Mouse (Mus musculus): ENCODE results near the gene Pcbp3.

Gene Pcbp3

DNA sequence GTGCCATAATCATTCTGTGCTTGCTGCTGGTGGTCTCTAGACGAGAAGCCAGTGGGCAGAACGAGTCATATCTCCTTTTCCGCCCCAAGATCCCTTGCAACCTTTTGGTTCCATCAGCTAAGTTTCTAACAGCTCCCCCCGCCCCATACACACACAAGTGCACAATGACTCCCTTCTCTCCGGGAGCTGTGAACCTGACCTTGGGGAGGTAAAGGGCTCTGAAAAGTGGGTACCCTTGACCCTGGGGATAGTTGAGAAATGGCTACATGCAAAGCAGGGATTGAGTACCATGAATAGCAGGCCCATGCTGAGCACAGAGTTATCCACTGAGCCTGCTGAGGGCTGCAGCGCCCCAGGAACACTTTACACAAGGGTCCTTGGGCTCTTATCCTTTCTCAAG is 229.3 kb downstream of the Pcbp3 start:
- DNase-seq (ENCODE audit: low spot score in 2 of 2) = no peak

DNA sequence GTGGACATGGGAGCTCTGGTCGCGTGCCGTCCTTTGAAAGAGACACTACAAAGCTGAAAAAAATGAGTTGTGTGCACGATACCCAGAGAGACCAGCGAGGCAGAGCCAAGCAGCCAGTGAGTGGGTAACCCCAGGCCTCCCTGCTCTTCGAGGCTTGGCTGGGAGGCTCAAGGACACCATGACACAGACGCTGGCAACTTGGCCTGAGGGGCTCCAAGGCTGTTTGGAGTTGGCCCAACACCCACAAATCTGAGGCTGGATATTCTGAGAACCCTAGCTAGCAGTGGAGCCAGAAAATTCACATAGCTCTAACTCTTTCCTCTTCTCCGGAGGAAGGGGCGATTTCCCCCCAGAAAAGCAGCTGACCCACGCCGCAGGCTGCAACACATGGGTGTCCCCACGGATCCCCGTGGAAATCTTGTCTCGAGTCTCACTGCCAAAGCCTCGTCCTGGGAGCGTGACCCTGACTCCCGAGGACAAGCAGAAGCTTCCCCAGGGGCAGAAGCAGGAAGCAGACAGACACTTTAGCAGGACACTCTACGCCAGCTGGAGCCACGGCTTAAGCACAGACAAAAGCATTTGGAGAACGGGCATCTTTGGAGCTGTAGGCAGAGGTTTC is 230.0 kb downstream of the Pcbp3 start:
- no peak for DNase-seq (ENCODE audit: low spot score in 2 of 2)

DNA sequence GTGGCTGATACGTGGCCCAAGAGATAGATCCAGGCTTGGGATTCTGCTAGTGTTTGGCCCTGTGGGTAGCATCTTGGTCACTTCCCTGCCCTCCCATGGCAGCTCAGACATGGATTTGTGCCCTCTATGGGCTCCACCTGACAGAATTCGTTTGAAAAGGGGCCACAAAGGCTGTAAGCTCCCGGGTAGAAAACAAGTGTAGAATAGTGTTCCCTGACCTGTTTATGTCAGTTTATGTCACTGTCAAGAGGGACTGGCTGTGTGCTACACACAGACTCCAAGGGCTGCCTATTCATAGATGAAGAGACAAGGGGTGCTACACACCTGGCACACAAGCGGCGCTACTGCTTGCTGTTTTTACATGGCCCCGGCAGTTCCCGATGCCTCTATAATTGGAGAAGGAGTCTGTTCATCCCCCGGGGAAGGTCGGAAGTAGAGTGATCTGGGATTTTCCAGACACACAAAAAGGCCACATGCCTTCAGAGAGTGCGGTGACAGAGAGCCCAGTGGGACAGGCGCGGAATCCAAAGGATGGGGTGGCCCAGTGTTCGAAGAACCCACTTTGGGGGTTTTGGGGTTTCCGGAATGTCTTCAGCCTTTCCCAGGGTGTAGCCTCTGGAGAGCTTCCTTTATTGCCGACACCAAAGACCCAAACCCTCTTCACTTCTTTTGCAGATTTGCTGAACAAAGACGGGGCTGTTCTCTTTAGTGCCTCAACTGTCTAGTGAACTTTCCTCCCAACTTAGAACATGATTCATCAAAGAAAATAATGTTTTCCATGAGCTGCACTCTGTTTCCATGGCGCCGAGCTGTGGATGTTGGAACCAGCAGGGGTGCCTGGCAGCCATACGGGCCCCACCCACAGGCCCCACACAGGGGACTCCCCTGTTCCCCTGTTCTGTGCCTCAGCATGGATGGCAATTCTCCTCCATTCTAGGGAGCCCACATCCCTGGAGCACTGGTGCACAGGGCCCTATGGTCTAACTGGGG is 231.8 kb downstream of the Pcbp3 start:
- no peak for DNase-seq (ENCODE audit: low spot score in 2 of 2)

DNA sequence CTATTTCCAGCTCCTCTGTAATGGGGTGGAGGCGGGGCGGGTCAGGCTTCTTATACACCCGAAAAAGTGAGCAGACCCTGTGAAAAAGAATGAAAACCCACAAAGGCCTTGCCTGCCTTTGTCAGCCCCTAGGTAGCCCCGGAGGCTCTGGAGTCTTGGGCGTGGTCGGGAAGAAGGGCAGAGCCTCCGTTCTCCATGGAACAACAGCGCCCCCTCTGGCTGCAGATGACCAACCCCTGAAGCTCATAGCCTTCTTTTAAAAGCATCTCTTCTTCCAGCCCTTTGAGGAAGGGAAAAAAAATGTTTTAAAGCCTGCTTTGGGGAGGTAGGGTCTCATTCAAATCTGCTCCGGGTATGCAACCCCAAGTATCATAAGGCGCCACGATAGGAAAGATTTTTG is 233.3 kb downstream of the Pcbp3 start:
- no peak for DNase-seq (ENCODE audit: low spot score in 2 of 2)

DNA sequence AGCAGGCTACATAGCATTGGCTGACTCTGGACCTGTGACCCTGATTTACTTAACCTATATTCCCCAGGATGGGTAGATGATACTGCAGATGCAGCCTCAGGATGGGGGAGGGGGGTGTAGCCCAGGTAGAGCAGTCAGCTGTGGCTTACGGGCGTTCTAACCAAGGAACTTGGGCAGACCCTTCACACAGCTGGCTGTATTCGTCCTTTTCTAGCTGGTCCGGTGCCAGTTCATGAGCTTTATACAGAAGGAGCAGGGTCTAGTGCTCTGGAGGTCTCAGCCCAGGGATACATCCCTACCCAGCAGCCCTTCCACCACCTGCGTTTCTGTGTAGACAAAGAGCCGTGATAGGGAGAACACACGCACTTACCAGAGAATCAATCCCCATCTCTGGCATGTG is 234.4 kb downstream of the Pcbp3 start:
- DNase-seq (ENCODE audit: low spot score in 2 of 2) = no peak

DNA sequence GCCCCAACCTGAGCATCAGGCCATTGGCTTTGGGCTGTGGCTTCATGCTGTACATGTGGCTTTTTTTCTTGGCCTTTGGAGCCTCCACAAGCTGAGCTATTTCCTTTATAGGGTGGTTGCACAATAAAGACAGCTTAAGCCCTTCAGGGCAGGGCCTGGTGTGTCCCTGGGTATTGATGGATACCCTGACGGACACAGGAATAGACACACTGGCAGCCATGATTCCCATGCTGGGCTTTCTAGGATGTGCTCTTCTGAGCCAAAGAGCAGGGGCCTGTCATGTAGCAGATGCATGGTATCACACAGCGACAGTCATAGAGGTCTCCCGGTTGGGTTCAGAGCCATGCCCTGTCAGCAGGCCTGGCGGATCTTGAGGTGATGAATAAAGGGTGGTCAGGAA is 234.8 kb downstream of the Pcbp3 start:
- no peak for DNase-seq (ENCODE audit: low spot score in 2 of 2)

DNA sequence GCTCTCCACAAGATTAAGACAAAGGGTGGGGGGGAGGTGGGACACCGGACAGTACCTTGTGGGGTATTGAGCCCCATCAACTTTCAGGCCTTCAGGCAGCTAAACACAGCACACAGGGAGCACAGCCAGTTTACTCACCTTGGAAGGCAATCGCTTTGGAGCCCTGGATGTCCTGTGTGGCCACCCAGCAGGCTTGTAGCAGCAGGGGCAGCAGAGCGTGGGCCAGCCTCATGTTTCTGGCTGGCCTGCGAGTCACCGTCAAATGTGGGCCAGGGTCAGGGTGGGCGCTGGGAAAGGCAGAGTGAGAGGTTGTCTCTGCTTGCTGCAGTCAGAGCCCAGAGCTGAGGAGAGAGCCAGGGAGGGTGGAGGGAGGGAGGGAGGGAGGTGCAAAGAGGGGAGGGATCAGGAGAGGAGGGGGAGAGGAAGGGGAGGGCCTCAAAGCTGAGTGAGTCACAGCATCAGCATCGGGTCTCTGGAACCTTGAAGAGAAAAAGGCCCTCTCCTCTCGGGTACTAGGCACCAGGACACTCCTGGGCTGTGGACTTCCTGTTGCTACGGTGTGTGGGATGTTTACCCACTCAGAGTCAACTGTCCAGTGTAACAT is 235.9 kb downstream of the Pcbp3 start, which contains the start of gene Col6a1:
Gene Col6a1 (minus strand): TSS at position 487 of the 604 bp plus-strand sequence.
- no peak for DNase-seq (ENCODE audit: low spot score in 2 of 2)

DNA sequence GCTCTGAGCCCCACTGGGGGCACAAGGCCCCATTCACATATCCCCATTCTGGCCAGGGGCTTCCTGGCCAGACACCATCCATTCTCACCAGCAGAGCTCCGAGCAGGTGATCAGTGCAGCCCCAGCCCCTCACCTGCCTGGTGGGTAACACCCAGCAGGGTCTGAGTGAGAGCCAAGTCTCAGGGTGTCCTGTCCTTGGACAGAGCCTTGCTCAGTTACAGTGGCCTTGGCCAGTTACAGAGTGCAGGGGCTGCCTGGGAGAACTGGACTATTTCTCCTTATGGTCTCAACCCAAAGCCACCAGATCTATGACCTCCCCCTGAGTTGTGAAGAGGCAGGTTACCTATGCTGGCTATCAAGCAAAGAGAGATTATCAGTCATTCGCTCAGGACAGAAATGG is 236.6 kb downstream of the Pcbp3 start:
- no peak for DNase-seq (ENCODE audit: low spot score in 2 of 2)

DNA sequence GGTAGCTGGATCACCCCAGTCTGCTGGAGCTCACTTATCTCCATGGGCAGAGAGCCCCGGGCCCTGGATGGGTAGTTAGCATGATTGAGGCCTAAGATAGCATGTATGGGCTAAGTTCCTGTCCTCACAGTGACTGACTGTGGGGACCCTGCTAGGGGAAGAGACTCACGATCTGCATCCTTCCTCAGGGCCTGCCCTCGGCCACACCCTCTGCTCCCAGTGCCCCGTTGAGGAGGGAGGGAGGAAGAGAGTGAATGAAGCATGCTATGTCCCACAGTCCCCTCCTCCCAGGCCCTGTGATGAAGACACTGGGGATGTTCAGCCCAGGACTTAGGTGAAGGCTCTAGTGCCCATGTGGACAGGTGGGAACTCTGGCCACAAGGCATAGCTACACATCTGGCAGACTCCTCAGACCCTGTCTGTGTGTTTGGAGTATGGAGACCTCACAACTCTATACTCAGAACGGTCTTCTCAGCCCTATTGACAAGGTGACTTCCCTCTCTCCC is 237.4 kb downstream of the Pcbp3 start:
- no peak for DNase-seq (ENCODE audit: low spot score in 2 of 2)

DNA sequence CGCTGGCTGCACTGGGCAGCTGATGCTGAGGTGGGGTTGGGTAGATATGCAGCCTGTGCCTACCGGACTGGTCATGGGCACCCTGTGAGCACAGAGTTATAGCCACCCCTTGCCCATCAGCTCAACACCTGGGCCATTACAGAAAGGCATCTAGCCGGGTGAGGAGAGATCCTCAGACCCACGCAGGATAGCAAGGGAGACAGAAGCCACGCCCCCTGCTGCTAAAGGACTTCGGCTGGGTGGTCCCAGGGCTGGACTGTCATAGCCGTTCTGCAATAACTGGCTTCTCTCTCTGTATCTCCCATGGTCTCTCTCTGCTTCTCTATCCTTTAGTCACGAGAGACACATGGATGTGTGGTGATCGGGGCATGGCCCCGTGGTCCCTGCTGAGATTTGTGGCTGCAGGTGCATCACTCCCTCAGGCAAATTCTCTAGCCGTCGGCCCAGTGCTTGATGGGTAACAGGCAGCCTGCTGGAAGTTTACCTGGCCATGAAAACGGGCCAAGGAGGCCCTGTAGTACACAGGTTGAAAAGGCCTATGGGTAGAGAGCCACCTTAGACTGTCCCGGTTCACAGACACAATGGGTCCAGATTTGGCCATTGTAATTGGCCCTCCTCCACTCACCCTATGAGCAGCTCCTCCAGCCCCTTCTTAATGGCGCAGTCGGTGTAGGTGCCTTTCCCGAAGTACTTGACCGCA is 238.8 kb downstream of the Pcbp3 start:
- DNase-seq (ENCODE audit: low spot score in 2 of 2) = no peak

DNA sequence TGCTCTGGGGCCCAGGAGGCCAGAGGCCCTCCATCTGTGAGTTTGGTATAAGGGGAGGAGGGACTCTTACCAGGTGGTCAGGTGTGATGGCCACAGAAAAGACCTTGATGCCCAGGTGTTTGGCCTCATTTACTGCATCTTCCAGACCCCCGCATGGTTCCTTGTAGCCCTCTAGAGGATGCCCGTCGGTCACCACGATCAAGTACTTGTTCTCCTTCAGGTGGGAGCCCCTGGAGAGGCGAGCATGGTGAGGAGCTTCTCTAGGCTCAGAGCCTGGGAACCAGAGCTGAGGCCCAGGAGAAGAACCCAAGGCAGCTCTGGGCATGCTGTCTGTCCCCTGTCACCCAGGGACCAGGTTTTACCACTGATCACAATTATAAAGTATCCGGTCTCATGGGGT is 239.9 kb downstream of the Pcbp3 start:
- DNase-seq (ENCODE audit: low spot score in 2 of 2) = no peak

DNA sequence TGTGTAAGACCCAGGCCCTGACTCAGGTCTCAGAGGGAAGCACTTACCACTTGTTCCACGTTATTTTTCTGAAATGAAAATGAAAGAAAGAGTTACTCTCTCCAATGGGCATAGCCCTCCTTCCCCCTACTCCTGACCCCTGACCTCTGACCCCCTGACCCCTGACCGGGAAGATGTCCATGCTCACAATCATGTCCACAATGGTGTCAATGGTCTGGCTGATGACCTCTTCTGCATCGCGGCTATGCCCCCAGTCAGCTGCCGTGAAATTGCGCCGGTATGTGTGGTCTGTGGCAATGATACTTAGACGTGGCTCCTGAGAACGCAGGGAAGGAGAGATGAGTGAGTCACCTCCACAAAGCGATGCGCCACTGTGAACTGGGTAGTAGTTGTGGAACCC is 240.5 kb downstream of the Pcbp3 start:
- no peak for DNase-seq (ENCODE audit: low spot score in 2 of 2)

DNA sequence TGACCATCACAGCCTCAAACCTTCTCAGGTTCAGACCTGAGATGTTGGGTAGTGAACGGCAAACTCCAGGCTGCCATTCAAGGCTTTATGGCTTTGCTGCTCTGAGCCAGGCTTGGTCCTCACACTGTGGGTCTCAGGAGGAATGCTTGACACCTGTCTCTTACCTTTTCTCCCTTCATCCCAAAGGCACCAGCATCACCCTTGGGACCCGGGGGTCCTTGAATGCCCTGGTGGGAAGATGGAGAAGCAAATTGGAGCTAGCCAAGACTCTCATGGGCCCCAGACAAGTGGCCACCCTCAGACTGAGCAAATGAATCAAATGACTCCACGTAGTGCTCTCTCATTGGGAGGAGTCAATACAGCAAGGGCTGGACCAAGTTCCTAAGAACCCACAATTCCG is 244.1 kb downstream of the Pcbp3 start:
- no peak for DNase-seq (ENCODE audit: low spot score in 2 of 2)

DNA sequence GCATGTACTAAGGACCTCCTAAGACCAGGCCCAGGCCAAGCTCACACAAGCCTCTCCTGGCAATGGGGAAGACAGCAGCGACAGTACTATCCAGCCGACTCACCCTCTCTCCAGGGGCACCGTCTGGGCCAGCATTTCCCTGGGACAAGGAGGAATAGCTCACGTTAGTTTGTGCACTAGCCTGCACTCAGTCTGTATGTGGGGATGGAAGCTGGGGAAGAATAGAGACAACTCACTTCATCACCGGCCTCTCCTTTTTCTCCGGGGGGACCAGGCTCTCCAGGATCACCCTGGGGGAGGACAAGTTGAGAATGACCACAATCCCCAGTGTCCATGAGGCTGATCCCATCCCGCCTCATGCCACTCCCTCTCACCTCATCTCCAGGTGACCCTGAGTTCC is 244.7 kb downstream of the Pcbp3 start:
- DNase-seq (ENCODE audit: low spot score in 2 of 2) = no peak

DNA sequence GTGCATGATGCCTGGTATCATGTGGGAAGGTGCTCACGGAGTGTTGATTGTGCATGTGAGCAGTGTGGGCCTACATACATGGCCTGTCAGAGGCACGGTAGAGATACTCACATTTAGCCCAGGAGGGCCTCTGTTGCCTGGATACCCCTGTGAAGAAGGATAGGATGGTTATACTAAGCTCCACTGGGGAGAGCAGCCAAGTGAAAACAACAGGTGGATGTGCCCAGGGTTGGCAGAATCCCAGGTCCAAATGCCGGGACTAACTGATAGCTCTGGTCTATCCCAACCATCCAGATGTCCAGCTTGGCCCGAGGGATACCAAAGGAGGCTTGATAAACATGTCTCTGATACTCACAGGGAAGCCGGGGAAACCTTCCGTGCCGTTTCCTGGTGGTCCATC is 247.4 kb downstream of the Pcbp3 start:
- no peak for DNase-seq (ENCODE audit: low spot score in 2 of 2)

DNA sequence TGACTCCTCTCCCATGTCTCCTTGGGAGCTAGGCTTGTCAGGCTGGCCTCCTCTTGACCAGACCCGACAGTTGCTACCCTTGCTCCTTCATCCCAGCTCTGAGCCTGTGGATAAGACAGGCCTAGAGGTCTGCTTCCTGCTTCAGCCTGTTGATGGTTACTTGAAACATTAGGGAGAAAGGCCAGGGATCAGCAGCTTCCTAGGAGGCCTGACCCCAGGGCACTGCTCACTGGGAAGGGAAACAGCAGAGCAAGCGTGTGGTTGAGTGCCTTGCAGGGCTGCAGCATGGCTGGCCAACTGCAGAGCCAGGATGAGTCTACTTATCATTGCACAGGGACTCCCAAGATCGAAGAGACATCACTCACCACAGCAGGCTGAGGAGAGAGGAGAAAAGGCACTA is 249.2 kb downstream of the Pcbp3 start:
- DNase-seq (ENCODE audit: low spot score in 2 of 2) = no peak

Measured in spleen, postnatal 36 days (tissue).